Mouse (Mus musculus): ENCODE data around the gene Gm20388. TPM values are rescaled to one million over a fixed set of nuclear protein-coding genes. Genes with fewer than 3 reads are reported as not detected.

The Gm20388 gene
- total RNA-seq, 2 experiments from 2014 or later: 1.9 to 2.0 TPM

DNA sequence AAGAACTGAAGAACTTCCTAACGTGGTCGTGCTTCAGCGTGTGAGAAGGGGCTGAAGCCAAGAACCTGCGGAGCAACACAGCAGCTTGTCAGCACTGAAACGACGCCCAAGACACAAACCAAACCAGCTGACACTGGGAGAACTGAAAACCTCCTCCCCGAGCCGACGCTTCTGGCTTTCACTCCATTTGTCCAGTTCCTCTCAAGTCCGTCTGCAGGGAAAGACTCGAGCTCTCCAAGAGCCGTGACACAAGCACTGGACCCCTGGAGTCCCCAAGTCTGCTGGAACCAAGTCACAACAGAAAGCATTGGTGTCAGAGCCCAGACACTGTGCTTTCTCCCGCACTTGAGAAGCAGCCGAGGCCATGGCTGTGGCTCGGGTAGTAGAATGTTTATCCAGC, 1698.6 kb downstream of the Gm20388 start:
- DNase-seq: no peak

DNA sequence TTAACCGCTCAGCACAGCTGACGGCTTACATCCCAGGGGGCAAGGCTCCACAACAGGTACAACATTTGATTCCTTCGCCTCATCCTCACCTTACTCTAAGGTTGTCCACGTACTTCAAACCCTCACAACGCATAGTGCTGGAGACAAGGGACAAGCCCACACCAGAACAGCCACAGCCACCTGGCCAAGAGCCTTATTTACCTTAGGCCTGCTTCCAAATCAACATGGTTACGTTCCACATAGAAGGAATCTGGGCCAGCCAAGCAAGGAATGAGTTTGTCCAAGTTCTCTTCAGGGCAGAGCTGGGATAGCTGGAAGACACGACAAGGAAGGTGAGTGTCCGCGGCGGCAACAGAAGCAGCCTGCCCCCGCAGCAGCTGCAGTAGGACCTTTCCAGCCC, 1699.3 kb downstream of the Gm20388 start:
- DNase-seq: no peak

DNA sequence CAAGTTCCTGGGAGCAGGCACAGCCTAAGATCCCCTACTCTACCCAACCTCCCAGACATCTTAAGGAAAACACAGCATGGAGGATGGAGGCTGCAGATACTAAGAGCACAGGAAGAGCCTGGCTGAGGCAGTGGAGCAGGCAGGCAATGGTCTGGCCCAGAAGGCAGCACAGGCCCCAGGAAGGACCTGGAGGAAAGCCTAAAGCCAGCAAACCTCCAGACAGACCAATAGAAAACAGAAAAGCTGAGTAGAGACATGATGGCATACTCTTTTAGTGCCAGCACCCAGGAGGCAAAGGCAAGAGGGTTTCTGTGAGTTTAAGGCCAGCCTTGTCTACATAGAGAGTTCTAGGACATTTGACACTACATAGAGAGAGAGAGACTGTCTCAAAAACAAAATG, 1702.8 kb downstream of the Gm20388 start:
- DNase-seq: no peak

DNA sequence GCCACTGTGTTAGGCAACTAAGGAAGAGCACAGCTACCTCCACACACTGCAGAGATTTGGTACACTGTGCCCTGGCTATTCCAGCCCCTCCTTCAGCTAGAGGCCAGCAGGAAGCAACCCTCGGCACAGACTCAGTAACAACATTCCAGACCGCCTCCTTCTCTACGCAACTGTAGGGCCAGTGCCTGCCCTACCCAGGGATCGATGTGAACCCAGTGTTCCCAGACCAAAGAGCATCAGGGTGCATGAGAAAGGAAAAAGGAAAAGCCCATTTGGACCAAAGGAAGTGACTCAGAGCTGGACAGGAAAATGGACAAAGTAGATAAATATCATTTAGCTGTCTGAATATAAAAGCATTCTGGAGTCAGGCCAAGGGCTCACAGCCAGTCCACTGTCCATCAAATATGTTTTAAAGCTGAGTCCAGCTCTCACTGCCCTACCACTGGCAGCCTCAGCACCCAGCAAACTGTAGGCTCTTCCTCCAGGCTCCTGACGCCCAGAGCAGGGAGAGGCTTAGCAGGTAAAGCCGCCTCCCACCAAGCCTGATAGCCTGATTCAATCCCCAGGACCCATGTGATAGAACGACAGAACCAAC, 1708.9 kb downstream of the Gm20388 start:
- DNase-seq: peak; percentile 70

DNA sequence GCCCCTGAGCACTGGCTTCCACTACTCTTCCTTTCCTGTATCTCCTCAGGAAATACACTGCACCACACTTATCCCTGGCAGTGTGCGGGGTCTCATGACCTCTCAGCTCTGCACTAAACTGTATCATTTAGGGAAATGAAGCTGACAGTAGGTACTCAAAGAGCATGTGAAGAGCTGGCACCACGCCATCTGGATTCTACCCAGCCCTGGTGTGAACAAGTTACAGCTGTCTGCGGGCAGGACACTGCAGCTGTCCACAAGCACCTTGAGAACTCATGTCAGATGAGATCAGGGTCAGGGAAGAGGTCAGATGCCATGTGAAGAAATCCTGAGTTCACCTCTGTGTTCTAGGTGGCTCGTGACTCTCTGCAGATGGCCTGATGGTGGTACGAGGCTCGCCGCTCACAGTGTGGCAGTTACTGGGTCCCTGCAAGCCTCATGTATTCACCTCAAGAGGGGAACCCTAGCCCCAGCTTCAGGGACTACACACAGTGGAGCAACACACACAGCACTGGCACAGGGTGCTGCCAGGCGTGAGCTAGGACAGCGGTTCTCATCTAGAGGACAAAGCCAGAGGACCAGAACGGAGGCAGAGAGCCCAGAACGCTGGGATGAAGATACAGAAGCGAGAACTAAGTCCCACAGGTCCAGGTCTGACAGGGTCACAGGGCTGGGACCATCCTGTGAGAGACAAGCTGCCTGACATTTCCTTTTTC, 1710.3 kb downstream of the Gm20388 start:
- DNase-seq: peak; percentile 65

DNA sequence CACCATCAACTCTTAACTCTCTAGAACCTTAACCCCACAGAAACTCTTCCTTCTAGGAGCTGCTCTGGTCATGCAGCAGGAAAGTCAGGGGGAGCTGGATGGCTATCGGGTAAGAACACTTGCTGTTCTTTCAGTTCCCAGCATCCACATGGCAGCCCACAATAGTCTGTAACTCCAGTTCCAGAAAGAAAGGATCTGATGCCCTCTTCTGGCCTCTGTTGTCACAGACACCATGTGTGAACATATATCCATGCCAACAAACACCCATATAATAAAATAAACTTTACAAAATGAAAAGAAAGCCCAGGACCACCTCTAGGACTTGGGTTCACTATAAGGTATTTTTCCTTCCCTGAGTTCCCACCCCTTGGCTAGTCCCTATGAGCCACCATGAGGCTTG, 1711.2 kb downstream of the Gm20388 start:
- no peak for DNase-seq

DNA sequence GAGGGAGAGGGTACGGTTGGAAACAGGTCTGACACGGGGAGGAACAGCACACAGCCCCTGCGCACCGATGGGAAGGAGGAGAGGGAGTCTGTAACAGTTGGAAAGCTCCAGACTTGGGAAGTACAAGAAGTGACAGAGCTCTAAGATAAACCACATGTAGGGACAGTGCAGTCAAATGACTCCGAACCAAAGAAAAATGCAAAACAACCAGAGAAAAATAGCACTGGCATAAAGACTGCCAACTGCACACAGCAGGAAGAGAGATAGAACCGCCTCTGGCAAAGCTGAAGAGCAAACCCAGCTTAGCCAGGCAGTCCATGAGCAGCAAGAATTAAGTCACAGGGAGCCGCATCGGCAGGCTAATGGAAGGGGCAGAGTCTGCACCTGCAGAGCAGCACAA, 1712.4 kb downstream of the Gm20388 start:
- DNase-seq: no peak

DNA sequence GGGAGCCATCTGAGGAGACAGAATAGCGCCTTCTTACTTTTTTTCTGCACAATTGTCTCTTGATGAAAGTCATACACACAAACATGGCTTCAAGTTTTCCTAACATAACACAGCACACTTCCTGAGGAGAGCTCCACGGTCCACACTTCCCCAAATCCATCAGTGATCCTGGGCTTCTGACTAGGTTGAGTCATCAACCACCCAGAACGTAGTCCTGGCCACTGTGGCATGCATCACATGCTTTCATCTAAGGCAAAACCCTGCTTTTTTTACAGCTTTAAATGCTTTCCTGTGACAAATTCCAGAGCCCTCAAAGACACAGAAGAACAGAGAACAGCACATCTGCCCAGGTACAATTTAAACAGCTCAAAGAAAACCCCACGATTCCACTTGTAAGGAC, 1718.0 kb downstream of the Gm20388 start:
- no peak for DNase-seq

DNA sequence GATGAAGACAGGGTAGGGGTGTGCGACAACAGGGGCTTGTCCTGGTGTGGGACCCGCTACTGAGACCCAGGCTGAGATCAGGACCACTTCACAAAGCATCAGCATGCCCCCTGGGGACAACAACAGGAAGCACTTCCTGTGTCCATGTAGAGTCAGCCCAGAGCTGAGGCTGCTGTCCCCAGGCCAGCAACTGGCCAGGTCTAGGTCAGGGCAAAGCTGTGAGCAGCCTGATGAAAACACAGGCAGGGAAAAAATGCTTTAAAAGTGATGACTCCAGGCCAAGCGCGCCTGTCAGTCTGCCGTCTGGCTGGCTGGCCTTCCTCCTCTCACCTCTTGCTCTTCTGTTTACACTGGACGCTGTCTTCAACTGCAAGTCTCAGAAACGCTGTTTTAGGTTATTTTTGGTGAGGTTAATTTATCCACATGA, 1721.0 kb downstream of the Gm20388 start:
- peak; percentile 59 for DNase-seq

DNA sequence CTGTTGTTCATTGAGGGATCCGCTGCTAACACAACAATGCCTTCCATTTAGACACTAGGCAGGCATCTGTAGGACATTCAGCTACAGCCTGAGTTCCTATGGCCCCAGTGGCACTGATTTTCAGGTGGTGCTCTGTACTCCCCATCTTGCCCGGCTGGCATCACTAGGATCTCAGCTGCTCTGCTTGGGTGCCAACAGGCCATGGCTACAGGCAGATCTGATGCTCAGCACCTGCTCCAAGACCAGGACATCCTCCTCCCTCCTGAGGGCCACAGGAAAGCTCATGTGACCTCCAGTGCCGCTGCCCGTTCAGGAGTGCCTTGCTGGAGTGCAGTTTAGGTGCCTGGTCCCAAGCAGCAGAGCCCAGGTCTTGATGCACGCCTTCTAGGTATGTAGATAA, 1721.8 kb downstream of the Gm20388 start:
- DNase-seq: no peak

DNA sequence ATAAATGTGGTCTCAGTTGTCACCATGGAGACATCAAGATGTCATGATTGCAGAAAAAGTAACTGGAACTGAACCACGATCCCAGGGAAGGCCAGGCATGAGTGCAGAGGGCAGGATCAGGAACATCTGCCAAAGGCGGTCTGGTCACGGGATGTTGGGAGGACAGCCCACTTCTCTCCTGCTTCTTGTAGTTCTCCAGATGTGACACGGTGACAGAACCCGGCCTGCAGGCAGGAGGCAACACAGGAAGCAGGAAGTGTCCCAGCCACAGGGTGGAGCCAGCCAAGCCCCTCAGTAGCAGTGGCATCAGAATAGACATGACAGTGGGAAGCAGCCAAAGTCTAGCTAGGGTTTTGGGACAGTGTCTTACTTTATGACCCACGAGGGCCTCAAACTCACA, 1724.9 kb downstream of the Gm20388 start:
- DNase-seq: peak; percentile 32

DNA sequence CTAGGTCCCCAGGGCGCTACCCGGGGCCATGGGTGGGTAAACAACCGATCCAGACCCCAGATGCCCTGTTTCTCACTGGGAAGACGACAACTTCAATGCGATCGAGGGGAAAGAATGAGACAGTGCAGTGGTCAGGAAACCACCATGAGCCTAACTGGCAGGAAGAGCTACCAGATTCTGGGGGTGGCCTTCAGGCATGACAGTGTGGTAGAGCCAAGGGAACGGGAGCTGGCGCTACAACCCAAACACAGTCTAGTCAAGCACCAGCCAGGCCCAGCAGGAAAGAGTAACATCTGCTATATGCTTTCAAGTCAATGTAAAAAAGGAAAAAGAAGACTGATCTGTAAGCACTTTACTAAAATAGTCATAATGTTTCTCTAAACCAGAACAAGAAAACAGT, 1725.5 kb downstream of the Gm20388 start:
- DNase-seq: no peak

DNA sequence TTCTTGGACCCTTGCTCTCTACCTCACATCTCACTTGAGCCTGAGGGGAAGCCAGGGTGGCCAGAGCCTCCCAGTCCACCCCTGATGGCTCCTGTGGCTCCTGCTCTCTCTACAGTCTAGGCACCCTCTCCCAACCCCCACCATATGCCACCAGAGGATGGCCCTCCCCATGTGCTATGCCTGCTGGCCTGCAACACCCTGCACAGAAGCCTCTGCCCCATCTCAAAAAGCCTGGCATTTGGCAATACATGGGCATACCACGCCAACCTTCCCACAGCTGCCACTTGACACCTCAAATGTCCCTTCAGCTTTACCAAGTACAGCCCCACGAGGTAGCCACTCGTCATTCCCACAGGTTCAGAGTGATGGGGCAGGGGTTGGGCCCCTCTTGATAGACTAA, 1732.2 kb downstream of the Gm20388 start:
- no peak for DNase-seq

DNA sequence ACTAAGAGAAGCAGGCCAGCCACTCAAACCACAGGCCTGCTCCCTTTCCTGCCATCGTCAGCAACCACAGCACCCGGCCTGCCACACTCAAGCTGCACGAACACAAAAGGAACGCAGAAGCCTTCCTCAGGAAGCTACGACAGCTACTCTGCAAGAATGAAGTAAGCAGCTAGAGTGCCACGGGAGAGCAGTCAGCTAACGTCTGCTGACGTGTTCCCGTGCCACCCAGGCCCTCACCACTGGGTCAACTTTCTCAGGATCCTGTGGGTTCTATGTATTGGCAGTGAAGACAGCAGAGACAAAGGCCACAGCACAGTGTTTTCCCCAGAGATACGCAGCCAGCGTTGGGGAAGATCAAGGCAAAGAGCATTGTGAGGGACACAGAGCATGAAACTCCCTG, 1732.7 kb downstream of the Gm20388 start:
- DNase-seq: no peak

DNA sequence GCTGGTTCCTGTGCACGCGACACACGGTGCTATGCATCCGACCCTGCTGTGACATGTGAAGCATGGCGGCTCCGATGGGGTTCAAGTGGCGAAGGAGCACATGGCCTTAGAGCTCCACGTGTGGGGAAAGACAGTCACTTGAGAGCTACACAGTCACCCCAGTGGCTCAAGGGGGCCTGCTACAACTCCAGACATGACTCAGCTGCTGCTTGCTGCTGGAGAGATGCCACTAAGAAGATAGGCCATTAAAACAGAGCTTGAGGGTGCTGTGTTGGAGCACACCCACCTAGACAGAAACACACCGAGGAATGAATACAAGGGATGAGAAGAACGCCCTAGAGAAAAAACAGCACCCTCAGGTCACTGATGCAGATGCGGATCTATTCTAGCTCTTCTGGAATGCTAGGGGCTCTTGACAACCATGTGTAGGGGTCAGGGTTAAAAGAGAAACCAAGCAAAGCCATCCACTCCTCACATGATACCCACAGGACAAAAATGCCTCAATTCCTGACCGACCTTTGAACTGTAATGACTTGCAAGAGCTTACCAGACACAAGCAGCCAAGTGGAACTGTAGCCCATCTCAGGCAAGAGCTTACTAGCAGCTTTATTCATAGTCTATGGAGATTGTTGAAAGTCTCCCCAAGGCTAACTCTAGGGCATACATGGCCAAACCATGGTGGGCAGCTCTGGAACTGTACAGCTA, 1737.0 kb downstream of the Gm20388 start:
- DNase-seq: no peak

DNA sequence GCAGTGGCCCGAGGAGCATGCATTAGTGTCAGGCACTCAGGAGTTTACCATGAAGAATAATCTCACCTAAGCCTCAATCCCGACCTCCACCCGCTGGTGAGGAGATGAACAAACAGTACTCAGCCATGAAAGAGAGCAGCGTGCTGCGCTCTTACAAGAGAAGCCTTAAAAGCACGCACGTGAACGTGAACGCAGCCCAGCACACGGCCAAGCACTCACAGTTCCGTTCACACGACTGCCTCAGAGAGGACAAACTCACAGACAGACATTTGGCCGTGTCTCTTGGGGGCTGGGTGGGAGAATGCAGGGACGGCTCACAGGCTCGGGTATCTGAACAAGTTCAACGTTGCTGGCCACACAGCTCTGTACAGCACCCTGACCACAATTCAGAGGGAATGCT, 1737.8 kb downstream of the Gm20388 start:
- DNase-seq: no peak

DNA sequence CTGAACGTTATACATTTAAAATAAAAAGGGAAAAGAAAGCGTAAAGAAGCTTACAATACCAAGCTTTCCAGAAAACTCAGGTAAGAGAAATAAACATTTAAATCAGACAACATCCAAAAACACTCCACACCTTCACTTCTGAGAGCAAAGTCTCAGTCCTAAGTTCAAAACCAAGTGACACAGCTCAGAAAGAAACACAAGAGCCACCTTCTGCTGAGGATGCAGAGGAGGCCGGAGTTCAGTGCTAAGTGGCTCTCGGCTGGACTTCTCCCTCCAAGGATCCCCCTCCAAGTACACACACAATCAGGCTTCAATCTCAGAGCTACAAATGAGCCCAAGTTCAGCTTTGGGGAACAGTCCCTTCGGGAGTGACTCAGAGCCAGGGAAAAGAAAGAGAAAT, 1738.8 kb downstream of the Gm20388 start:
- no peak for DNase-seq

DNA sequence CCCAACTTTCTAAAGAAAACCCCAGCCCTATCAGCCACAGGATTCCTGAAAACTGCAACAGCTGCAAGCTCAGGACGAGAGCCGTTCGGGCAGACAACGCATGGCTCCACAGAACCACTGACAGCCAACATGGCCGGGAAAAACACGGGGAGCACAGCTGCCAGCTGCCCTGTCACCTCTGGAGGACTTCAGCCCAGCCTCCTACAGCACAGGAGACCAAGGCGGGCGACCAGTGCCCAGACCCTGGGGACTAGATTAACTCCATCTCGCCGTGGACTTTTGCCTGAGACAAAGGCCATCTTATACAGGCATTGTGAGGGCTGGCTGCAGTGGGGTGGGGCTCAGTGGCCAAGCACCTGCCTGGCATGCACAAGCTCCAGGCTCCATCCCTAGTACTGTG, 1739.3 kb downstream of the Gm20388 start:
- no peak for DNase-seq

DNA sequence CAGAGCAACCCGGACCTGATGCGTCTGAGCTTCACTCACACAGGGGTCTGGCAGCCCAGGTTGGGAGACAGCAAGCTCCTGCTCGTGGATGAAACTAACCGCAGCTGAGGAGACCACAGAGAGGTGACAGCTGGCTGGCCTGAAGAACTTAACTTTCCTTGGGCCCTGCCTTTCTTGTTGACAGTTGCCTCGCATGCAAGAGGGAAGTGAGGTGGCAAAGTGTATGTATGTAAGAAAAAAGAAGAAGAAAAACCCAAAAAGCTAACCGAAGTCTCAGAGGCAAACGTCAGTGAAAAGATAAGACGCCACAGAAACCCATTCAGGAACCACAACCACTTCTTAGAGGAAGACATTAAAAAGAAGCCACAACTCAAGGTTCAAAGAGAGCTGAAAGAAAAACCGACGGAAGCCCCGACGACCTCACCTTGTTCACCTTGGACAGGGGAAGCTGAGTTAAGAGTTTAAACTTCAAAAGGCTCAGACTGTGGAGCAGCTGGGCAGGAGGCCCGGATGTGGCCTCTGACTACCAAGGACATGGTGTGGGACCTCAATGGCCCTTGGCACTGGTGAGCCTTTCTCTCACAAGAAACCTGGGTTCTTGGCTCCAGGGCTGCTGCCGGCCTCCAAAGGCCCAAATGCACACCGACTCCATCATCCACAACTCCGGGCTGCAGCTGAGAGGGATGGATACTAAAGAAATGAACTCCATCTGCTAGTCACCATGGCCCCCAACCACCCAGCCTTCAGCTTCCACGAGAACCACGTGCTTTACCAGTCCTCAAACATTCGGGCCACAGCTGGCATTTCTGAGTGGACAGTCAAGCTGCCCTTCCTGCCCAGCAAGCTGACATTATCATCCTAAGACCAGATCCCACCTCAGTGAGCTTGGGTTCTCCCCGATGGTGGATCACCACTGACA, 1740.0 kb downstream of the Gm20388 start:
- DNase-seq: peak; percentile 62

DNA sequence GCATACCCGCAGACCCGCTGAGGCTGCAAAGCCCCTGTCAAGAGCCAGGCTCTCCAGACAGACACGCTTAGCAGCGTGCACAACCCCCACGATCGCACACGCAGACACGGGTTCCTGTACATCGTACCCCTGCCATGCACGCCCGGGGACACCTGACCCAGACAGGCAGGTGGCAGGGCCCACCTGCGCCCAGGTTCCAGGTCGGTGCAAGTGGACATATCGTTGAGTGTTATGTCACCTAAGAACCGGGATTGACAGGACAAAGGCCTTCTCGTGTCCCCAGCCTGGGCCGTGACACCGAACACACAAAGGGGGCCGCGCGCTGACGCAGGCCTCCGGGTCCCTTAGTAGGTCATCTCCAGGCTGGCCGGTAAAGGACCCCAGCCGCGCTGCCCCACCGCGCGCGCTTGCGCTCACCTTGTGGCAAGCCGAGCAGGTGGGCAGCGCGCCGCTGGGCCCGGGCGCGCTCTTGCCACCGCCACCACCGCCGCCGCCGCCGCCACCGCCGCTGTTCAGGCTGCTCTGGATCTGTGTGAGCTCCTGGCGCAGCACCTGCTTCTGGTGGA, 1740.8 kb downstream of the Gm20388 start:
- DNase-seq: peak; percentile 42

DNA sequence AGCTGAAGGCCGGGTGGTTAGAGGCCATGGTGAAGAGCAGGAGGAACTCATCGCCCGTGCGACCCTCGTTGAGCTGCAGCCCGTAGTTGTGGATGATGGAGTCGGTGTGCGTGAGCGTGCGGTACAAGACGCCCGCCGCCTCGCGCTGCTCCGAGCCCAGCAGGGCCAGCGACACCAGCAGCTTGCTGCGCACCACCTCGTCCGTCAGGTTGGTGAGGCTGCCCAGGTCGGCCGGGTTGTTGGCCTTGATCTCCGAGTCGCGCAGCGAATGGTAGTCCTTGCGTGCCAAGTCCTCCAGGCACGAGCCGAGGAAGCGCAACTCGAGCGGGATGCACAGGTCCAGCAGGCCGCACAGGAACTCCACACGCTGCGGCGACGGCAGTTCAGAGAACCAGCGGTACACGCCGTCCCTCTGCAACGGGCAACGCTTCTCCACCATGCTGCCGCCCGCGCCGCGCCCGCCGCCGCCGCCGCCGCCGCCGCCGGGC, 1741.3 kb downstream of the Gm20388 start:
- DNase-seq: peak; percentile 68

DNA sequence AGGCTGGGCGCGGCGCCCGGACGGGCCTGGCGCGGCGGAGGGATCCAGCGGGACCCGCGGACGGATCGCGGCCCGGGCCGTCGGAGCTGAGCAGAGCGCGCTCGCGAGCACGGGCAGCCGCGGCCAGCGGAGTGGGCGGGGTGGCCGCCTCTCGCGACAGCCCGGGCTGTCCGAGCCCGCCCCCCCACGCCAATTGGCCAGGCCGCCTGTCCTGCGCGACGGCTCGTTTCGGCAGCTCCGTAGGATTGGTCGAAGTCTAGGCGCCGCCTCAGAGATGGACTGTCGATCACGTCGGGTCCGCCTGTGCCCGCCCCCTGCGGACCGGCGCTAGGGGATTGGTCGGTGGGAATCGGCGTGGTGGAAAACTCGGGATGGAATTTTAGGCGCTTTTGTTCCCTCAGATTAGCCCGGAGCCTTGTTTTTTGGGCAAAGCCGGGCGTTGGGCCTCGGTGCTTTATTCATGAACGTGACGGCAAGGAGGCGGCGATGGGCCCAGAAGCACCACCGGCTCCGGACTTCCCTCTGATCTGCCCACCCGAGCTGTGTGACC, 1742.2 kb downstream of the Gm20388 start, which contains the start of gene Zcchc14:
Gene Zcchc14, minus strand, starts transcription at position 128 of the 550 bp plus-strand sequence.
- peak; percentile 99 for DNase-seq
